Mouse (Mus musculus) megakaryocyte, embryonic 14.5 days (primary cell): ENCODE measurements around the gene Lgals8.

ENCODE experiments used
- FLI1 ChIP-seq: IDR thresholded peaks from 2 replicates; pipeline ENCODE4 v1.6.1; 2012; ENCODE audit warnings: low read length, inconsistent platforms, mixed read lengths
- GATA1 ChIP-seq: IDR thresholded peaks from 3 replicates; pipeline ENCODE4 v1.6.1; 2012; ENCODE audit warnings: mixed read lengths, low read length, inconsistent platforms, borderline replicate concordance

DNA sequence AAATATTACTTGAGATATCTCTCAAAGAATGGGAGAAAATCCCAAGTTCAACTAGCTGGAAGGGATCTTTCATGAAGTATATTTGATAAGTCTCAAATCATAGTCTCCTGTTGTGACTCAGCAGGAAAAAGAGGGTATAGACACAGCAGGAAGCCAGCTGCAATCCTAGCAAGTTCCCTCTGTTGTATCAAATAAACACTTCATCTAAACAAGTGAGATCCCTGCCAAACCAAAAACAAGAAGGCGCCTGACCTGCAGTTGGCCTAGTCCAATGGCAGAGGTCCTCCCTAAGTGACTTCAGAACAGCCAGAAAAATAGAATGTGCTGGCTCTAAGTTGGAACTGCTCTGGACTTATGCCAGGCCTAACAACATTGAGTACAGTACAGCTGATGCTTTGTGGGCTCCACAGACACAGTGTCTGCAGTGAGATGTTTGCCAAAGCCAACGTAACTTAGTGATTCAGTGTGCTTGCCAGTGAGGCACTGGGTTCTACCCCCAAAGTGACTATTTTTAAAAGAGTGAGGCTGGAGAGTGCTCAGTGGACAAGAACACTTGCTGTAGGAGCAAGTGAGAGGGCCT is 22.6 kb downstream of the Lgals8 start:
- TF ChIP-seq GATA1 = no peak
- TF ChIP-seq FLI1 = no peak
